Mouse (Mus musculus) midbrain, embryonic 14.5 days (tissue): ENCODE results near the gene Zfc3h1. TPM values are rescaled to one million over a fixed set of nuclear protein-coding genes. Genes with fewer than 3 reads are reported as not detected.

Experiments
- ATAC-seq: fragments of 200-750 bp; cut with Nextera tagmentation; 2 replicates; pipeline ENCODE4 v1.8.0; 2017; ENCODE audit warnings: moderate number of reproducible peaks, moderate library complexity; ENCODE audit not compliant: low FRiP score, low TSS enrichment
- DNase-seq: peaks from one replicate; pipeline ENCODE4 v3.0.0-alpha.2; 2015
- H3K27ac ChIP-seq: fragments of 300-500 bp; sonication (generic); replicated peaks from 2 replicates; pipeline ENCODE4 v1.5.1; 2014; ENCODE audit warnings: mild to moderate bottlenecking, low read depth, low read length, moderate library complexity
- H3K27me3 ChIP-seq: fragments of 300-500 bp; sonication (generic); 2 replicates; pipeline ENCODE4 v1.6.1; 2014; ENCODE audit warnings: low read length, control low read depth, mixed read lengths; ENCODE audit not compliant: control insufficient read depth, insufficient read depth
- H3K36me3 ChIP-seq: fragments of 300-500 bp; sonication (generic); 2 replicates; pipeline ENCODE4 v1.6.1; 2014; ENCODE audit warnings: low read length, control low read depth; ENCODE audit not compliant: control insufficient read depth, insufficient read depth
- H3K4me1 ChIP-seq: fragments of 300-500 bp; sonication (generic); 2 replicates; pipeline ENCODE4 v1.6.1; 2014; ENCODE audit warnings: mild to moderate bottlenecking, antibody characterized with exemption, low read length, control low read depth; ENCODE audit not compliant: control insufficient read depth, insufficient read depth
- H3K4me2 ChIP-seq: fragments of 300-500 bp; sonication (generic); 2 replicates; pipeline ENCODE4 v1.6.1; 2014; ENCODE audit warnings: mild to moderate bottlenecking, low read length, moderate library complexity
- H3K4me3 ChIP-seq: fragments of 300-500 bp; sonication (generic); replicated peaks from 2 replicates; pipeline ENCODE4 v1.5.1; 2014; ENCODE audit warnings: low read depth, low read length
- H3K9ac ChIP-seq: fragments of 300-500 bp; sonication (generic); replicated peaks from 2 replicates; pipeline ENCODE4 v1.6.1; 2014; ENCODE audit warnings: mild to moderate bottlenecking, low read length, moderate library complexity
- H3K9me3 ChIP-seq: fragments of 300-500 bp; sonication (generic); 2 replicates; pipeline ENCODE4 v1.6.1; 2016; ENCODE audit warnings: low read length, control low read depth, mixed read lengths; ENCODE audit not compliant: control insufficient read depth
- WGBS: fragments of 180-500 bp; shearing (Covaris S2); extraction: QIAGEN DNeasy Blood & Tissue Kit; methylation state at CpG from one replicate; pipeline ENCODE4 v1.1.7; 2014; 5-methylcytosine and 5-hydroxymethylcytosine counted together
- polyA plus RNA-seq: library from polyadenylated mRNA; unstranded; fragments of >200 nt; fragmentation: Nextera tagmentation; extraction: Ambion mirVana; gene quantifications from 2 replicates; pipeline ENCODE4 v1.2.1, GENCODE M21; 2014

The Zfc3h1 gene
- polyA plus RNA-seq, 1 experiment from 2014 or later, result 25.4 TPM

- Histone ChIP-seq H3K36me3 (no peaks in the 10 kb centered on the region), H3K4me3 (no peak overlapping the region), H3K9ac (no peak overlapping the region), H3K4me1 (peaks cover 12% of the 10 kb centered on the region), H3K4me2 (no peak overlapping the region), H3K27ac (no peak overlapping the region), H3K9me3 (no peaks in the 10 kb centered on the region), H3K27me3 (no peaks in the 10 kb centered on the region; the same call in 1 of the 2 replicates)
- no peak for ATAC-seq
- no peak for DNase-seq
- 95% methylated on average over 9 of the region's 9 CpGs for WGBS
These were observed 91.7 kb downstream of the Zfc3h1 start for GRCm38 (mm10) chr10:115476506-115476905.

GRCm38 (mm10) chr10:115478441-115479141 is 93.8 kb downstream of the Zfc3h1 start:
- H3K9ac ChIP-seq, result peak overlapping the region; percentile 16; the same call in 1 of the 2 replicates
- H3K4me3 ChIP-seq, result peak overlapping the region; percentile 19
- WGBS, result 8% methylated on average over 20 of the region's 20 CpGs
- no peak overlapping the region; the same call in 1 of the 2 replicates for H3K27ac ChIP-seq
- ATAC-seq (peak; percentile 66; the same call in 1 of the 2 replicates), DNase-seq (peak; percentile 69)
- H3K4me2 ChIP-seq, result peak overlapping the region; percentile 49
- H3K9me3 ChIP-seq, result no peaks in the 10 kb centered on the region
- no peaks in the 10 kb centered on the region for H3K27me3 ChIP-seq
- H3K4me1 ChIP-seq, result peaks cover 12% of the 10 kb centered on the region
- H3K36me3 ChIP-seq, result no peaks in the 10 kb centered on the region

Other genes with a start within 250 kb of the Zfc3h1 start
- gene Tph2, start 199.9 kb upstream of the Zfc3h1 start, polyA plus RNA-seq, result 6.9 and 8.5 TPM in 2 replicates
- gene Tbc1d15, start 133.5 kb upstream of the Zfc3h1 start, polyA plus RNA-seq, result 34.0 and 49.4 TPM in 2 replicates
- 12.8 and 14.0 TPM in 2 replicates for gene Rab21, start 69.4 kb upstream of the Zfc3h1 start, polyA plus RNA-seq
- gene Tmem19, start 22.5 kb upstream of the Zfc3h1 start, polyA plus RNA-seq, result 32.5 and 43.3 TPM in 2 replicates
- gene Thap2, start 516 bp upstream of the Zfc3h1 start, polyA plus RNA-seq, result 24.5 and 27.3 TPM in 2 replicates
- gene A930009A15Rik, start 185.0 kb downstream of the Zfc3h1 start, polyA plus RNA-seq, result 0.36 and 0.66 TPM in 2 replicates
- 1.9 and 2.0 TPM in 2 replicates for gene Lgr5, start 202.8 kb downstream of the Zfc3h1 start, polyA plus RNA-seq